Mouse (Mus musculus): Measurements from ENCODE around the gene Olfr1255.

Gene Olfr1255

DNA sequence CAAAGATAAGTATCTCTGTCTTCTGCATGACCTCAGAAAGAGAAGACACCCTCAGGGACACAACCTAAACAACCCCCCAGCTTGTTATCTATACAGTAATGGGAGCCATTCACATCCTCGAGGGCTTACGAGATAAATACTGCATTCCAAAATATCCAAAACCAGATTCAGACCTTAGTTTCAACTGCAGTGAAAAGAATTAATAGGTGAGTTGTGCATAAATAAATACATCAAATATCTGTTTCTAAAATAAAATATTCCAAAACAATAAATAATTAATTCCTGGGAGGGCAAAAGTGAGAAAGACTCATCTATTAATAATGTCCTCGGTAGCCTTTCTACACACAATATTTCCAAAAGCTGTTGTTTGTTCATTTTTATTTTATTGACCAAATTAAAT is at the start of gene Olfr1255:
TSS of gene Olfr1255 (plus strand) at position 301 of the 400 bp plus-strand sequence.
- DNase-seq (ENCODE audit: low read depth, low spot score): no peak

DNA sequence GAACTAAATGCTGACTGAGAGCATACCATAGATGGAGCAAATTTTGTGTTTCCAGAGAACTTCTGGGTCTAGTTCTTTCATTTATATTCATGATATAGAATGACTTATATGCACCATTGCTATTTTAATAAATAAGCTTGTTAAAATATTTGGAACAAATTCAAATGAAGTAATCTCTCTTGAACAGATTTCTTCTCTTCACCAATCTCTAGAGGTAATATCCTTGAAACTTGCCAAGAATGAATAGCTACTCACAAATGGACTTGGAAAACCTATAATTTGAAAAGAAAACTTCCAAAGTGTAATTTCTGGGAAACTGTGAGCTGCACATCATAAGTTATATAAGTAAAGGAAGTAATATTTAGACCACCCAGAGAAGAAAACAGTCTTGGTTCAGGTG is 18.3 kb upstream of the Olfr1255 start, which contains the start of gene Olfr1254:
TSS of gene Olfr1254 (minus strand) at position 101 of the 400 bp plus-strand sequence.
- DNase-seq (ENCODE audit: low read depth, low spot score): no peak

- DNase-seq (ENCODE audit: low read depth, low spot score): no peak
Measured at GRCm38 (mm10) chr2:89799583-89799982, 12.3 kb upstream of the Olfr1255 start.

DNA sequence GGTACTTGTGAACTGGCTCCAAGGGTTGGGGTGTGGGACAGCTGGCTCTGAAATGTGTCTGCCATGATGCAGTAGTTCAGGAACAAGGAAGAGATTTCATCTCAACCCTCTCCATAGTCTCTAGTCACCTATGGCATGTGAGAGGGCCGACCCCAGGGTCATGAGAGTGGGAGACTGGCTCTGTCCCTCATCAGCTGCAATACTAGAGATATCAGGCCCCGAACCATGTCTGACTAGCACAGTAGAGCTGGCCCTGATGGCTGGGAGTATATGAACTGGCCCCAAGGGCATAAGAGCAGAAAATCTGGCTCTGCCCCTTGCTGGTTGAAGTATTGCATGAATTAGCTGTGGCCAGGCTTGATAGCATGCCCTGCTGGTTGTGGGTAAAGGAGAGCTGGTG is 1.1 kb upstream of the Olfr1255 start:
- no peak for DNase-seq (ENCODE audit: low read depth, low spot score)

- no peak for DNase-seq (ENCODE audit: low read depth, low spot score)
Measured at GRCm38 (mm10) chr2:89820216-89820615, 8.4 kb downstream of the Olfr1255 start.

DNA sequence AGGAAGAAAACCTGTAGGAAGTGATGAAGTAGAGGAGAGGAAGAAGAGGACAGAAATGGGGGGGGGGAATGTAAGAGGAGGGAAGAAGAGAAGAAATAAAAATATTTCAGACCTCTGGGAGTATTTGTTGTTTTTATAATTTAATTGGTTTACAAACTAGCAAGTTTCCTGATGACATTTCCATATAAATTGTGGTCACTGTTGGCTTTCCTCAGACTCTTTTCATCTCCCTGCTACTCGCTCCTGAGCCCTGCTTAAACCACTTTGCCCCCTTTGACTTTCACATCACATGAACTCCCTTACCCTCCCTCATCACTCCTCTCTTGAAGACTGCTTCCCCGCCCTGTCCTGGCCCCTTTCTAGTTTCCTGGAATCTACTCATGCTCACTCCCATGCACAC is 29.6 kb downstream of the Olfr1255 start, which contains the start of gene Olfr1256:
TSS of gene Olfr1256 (minus strand) at position 101 of the 400 bp plus-strand sequence.
- no peak for DNase-seq (ENCODE audit: low read depth, low spot score)

DNA sequence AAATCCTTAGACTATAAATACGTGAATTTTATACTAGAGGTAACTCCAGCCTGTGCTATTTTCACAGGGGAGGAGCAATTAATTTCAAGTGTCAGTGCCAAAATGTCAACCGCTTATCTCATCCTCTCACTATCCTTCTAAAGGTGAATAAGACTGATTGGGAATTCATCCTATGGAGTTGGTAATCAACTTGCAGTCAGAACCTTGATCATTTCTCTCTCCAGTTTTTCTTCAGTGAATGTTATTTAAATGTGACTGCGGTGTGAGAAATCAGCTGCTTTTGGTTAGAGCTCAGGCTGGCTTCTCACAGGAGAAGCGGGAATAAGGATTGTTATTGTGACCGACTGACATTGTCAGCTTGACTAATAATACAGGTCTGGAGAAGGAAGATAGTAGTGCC is 36.3 kb downstream of the Olfr1255 start, which contains the start of gene Olfr48:
TSS of gene Olfr48 (minus strand) at position 101 of the 400 bp plus-strand sequence.
- DNase-seq (ENCODE audit: low read depth, low spot score): no peak

DNA sequence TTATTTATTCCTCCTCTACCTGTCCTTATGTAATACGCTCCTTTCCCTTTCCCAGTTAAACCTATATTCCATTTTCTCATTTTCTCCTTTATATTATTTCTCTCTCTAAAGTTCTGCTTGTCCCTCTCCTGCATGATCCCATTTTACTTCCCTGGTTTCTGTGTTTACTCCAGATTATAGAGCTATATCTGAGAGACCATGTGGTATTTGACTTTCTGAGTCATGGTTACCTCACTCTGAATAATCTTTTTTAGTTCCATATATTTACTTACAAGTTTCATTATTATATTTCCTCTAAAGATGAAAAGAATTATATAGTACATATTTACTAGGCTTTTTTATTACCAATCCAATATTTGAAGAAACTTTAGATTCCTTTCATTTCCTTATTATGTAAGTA is 37.4 kb downstream of the Olfr1255 start:
- DNase-seq (ENCODE audit: low read depth, low spot score): no peak

All from A20 (cell line).